Mouse (Mus musculus) kidney, adult 9 months (tissue): ENCODE measurements around the gene Plce1.
A peak's percentile ranks its signal among the peaks of the same experiment; 100 is the strongest.

Source experiments
- DNase-seq: peaks from one replicate; pipeline ENCODE4 v3.0.0; 2022

Gene Plce1

DNA sequence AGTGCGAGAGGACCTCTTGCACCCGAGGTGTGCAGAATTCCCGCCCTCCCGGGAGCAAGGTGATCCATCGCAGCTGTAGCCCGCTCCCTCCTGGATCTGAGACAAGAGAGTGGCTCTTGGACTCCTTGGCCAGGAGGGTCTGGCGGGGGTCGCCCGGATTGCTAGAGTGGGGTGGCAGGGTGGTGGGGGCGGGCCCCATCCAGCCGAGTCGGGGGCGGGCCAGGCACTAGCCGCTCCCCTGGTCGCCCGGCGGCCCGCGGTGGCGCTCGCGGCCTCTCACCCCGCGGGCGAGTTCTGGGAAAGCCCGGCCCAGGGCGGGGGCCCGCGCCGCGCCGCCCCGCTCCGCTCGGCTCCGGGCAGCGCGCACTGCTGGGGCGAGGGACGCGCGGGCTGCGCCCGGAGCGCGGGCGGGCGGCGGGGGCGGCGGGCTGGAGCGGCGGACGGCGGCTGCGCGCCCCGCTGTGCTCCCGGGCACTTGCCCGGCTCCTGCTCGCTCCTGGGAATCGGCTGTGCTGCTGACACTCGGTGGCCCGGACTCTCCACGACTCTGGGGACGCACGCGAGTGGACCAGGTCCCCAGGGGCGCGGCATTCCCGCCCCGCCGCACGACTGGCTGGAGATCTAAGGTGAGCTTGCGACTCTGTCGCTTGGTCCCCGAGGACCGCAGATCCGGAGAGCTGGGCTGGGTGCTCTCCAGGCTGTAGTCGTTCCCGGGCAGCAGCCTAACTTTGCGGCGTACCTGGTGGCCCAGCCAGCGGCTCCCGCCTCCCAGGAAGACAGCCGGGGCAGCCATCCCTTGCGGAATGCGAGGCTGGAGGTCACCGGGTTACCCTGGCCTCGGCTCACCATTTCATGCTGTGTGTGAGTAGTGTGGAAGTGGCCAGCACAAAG lies at the start of gene Plce1:
Gene Plce1, plus strand, starts transcription at position 379 of the 891 bp plus-strand sequence.
- no peak for DNase-seq

DNA sequence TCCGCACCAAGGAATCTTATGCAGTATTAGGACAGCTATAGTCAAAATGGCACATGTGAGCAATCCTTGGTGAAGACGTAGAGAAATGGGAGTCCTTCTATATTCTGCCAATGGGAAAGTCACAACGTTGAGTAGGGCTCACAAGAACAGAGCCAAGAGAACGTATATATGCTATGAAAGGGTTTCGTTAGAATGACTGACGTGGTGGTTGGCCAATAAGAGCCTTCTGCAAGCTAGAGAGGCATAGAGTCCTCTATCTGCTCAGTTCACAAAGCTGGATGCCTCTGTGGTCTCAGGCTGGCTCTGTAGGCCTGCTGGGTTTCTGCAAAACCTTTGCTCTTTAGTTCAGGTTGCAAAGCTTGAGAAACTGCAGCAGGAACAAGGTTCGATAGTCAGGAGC lies 49.6 kb upstream of the Plce1 start:
- no peak for DNase-seq

DNA sequence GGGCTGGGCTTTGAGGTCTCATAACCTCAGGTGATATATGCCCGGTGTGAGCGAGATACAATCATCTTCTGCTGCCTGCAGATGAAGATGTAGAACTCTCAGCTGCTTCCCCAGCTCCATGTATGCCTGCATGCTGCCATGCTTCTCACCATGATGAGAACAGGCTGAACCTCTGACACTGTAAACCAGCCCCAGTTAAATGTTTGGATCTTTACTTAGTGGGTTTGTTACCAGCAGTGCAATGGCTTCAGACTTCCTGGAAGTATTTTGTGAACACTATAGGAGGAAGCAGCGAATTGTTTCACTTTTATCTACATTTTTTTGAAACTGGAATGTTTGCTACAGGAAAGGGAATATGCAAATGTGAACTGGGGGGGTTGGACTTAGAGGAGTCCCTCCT lies 48.9 kb upstream of the Plce1 start:
- no peak for DNase-seq

DNA sequence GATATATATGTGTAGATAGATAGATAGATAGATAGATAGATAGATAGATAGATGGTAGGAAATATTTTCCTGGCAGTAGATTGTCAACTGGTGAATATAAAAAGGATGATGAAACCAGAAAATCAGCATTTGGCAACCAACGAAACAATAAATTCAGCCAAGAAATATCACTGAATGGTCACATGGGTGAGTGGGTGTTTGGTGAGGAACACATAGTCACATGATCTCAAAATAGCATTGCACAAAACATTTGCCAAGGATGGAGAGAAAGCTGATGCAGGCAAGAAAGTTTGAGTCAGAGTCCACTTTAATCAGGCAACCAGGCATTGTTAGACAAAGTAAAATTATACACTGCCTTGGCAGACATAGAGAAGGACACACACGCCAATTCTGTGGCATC lies 47.5 kb upstream of the Plce1 start:
- no peak for DNase-seq

DNA sequence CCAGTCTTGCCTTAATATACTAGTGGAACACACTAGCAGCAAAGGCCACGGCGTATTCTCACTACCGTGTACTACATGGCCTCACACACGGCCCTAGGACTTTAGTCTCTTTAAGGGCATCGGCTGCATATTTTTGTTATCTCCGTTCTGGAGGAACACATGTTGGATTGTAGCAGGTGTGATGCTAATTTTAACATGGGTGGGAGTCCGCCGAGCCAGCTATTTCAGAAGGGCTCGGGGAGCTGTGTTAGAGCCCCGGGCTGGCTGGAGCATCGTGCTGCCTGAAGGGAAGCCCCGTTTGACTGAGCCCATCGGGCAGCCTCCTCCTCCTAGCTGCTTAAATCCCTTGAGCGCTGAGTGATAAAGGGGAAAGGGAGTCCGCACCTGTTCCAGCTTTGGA lies 45.7 kb upstream of the Plce1 start:
- no peak for DNase-seq

DNA sequence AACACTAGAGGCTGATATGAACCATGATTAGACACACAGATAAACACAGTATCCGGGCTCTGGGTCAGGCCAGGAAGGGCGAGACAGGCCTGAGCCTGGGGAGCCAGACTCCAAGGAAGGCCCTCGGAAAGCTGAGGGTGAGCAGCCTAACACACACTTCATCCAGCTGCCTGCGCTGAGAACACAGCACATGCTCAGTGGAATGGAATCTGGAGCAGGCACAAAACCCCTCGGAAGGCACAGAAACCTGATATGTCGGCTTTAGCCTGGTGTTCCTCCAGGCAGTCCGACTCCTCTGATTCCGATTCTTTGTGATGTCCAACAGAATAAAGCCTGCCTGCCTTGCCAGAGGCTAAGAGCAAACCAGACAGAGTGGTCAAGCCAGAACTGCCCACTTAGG lies 39.0 kb upstream of the Plce1 start:
- DNase-seq = no peak

DNA sequence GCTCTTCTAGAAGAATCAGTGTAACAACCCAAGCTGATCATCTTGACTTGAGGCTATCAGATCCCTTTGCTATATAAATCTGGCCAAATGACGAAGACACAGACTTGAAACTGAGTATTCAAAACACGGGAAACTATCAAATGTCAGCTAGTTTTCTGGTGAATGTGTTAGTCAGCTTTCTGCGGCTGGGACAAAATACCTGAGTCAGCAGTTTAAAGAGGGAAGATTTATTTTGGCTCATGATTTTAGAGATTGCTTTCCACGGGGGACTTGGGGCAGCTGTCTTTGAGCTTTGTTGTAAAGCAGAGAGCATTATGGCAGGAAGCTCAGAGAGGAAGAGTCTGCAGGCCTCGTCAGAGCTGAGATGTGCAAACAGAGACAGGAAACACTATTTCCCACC lies 35.2 kb upstream of the Plce1 start:
- DNase-seq = no peak

DNA sequence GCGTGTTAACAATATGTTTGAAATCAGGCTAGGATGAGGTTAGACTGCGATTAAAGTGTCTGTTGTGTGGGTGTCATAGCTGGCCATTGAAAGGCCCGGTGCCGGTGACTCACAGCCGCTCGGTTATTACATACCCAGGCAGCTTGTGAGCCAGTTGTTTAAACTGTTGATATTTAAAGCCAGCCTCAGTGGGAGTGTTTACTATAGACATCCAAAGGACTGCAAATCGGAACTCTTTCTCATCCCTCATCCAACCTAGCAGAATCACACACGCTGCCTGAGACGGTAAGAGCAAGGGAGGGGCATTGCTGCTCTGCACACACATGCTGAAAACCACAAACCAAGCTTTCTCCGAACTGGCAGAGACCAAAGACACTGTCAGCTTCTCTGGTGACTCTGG lies 25.7 kb upstream of the Plce1 start:
- no peak for DNase-seq

DNA sequence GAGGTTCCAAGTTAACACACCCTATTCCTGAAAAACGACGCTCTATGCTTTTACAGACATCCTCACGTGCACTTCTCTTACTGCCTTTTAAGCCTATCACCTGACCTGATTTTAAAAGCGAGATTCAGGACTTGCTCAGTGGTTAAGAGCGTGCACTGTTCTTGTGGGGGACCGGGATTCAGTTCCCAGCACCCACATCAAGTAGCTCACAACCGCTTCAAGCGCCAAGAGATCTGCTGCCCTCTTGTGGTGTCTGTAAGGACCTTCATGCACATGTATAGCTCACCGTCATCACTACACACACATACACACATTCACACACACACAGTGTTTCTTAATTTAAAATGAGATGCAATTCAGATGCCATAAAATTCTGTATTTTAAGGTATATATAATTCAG lies 21.9 kb upstream of the Plce1 start:
- no peak for DNase-seq

DNA sequence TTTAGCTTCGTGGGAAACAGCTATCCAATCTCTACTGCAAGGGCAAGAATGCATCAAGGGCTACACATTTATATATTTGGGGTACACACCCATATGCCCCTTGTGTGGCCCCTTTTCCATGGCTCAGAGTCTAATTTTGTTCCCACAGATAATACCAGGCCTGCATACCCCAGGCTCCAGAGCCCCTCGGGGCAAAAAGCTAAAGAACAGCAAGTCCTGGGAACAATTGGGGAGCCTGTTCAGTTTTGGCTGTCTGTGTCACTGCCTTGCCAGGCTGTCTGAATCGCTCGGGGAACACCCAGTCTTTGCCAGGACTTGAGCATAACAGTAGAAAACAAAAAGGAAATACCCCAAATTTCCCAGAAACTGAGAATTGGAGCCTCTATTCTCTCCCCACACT lies 20.2 kb upstream of the Plce1 start:
- DNase-seq = no peak

DNA sequence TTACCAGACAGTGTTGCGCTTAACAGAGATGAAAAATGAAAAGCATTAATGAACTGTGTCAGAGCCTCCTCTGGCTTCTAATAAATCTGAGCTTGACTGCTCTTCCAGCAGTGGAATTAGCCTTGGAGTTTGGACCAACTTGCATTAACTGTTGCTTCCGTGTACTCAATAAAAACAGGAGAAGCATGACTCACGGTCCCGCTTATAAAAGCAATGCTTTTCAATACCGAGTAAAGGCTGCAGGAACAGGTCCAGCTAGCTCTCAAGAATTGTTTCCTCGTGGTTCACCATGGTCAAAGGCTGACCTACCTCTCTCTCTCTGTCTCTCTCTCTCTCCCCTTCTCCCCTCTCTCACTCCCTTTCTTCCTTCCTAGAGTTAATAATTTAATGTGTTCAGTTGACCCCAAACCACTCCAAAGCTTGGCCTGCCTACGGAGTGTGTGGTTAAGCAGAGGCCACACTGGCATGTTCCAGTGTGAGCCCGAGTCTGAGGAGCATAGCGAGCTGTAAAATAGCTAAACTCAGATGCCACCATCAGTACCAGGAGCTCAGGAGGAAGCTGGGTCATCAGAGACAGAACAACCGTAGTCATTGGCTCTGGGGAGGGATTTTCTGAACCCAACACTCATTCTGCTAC lies 10.5 kb upstream of the Plce1 start:
- peak; percentile 28 for DNase-seq

DNA sequence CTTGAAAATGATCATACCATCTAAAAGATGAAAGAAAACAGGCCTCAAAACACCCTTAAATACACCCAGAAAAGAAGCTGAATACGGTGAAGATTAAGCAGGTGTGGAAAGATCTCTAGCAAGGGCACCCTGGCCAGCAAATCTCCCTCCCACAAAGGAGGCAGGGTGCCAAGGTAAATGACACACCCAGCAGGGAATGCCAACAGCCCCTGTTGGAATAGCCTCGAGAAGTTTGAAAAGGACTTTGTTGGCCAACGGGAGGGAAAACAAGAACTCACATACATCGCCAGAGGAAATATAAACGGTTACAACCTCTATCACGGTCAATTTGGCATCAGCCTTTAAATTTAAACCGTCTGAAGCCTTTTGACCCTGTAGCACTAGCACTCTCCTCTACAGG lies 5.5 kb upstream of the Plce1 start:
- no peak for DNase-seq

DNA sequence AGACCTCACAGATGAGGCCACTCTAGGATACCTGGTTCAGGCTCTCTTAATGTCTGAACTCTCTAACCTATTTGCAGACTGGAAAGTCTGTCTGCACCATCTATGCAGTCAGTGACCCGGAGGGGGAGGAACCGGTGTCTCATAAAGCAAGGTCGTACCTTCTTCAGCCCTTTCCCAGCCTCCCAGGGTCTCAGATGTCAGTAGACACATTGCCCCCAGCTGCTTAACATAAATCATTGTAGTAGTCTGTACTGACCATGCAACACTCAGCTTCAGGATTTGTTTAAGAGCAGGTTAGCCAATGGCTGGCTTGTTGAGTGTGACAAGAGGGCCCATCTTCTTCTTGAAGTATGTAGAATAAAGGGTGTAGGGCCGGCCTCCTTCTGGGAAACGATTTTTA lies 2.6 kb upstream of the Plce1 start:
- DNase-seq = no peak

DNA sequence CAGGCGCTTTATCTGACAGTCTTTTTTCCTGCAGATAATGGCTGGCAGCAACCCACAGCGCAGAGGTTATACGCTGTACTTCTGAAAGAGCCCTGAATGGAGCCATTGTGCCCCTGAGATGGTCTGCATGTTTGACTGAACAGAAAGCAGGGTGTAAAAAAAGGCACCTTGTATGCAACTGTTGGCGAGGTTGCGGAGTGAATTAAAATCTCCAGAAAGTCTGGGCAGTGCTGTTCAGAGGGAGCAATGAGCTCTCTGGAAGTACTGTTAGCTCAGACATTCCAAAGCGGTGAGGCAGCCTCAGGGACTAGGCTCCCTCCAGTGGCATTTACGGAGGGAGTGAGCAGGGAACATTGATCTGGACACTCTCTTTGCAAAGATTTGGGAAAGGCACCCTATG lies 2.0 kb upstream of the Plce1 start:
- DNase-seq = no peak

DNA sequence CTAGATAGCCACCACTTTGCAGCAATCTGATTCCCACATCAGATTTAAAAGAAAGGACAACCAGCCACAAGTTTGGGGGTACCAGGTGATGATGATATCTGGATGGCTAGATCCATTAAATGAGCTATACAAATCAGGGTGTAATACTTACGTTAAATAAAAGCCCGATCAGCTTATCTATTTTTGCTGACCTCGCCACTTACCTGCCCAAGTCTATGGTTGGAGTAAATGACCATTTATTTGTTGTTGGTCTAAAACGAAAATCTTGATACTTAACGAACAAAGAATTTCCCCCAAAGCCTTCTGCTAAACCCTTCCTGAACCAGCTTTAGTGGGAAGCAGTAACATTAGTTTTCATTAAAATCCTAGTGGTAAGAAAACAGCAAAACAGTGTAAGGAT lies 1.4 kb upstream of the Plce1 start:
- DNase-seq = no peak

DNA sequence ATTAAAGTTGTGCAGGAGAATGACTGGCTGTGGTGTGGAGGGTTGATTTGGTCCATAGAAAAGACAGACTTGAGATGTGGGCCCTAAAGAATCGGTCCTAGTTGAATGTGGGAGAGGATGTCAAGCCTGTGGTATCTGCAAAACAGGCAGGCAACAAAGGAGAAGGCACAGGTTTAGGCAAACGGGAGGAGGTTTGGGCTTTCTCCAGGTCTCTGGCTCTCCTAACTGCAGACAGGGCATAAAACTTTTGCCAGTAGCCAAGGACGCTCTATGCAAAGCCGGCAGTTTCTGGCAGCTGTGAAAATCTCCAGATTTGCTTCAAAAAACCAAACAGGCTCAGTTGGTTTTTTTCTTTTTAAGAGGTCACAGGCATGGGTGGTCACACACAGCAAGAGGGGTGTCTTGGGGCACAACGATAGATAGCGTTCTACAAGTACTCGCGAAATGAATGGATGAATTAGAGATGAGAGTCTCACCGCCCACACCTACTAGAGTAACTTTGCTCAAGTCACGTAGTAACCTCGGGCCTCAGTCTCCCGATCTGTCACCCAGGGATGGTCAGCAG lies 671 bp upstream of the Plce1 start:
- no peak for DNase-seq

DNA sequence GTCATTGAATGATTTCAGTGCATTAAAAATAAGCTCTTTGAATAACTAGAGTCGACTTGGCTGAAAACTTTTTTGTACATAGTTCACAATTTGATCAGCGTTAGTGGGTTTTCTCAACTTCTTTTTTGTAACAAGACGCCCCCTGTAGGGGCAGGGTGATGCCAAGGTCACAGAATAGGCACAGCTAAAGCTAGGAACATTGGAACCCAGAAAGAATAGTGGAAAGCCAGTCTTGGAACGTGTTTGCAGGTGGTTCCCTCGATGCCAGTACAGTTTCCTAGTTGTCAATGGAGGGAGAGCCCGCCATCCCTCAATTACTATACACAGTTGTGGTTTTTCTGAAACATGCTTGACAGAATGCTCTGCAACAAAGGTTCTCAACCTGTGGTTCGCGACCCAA lies 997 bp downstream of the Plce1 start:
- no peak for DNase-seq

DNA sequence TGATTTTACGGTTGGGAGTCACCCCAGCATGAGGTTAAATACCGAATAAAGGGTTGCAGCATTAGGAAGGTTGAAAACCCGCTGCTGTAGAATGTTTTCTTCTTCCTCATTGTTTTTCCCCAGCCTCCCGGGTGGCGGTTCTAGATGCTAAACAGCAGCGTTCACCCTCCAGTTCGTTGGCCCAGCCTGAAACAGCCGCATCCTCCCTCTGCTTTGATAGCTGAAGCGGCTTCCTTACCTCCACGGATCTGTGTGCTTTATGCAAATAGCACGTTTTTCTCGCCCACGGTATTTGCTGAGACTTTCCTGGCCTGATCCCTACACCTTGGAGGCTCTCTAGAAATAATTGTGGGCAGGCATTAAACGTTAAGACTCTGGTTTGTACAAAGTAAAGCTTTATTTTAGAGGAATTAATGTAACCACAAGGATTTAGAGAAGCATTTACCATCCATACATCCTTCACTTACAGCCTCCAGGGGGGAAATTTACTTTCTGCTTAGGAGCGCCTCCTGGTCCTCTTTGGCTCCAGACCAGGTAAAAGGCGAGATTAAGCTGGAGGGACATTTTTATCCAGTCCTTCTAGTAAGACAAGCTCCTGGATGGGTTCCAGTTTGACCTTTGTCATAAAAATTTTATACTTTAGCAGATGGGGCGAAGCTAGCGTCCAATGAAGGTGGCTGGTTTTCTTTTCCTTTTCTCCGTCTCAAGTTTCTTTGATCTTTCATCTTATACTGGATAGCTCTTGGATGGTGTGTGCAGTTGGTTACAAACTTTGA lies 1.7 kb downstream of the Plce1 start:
- no peak for DNase-seq

DNA sequence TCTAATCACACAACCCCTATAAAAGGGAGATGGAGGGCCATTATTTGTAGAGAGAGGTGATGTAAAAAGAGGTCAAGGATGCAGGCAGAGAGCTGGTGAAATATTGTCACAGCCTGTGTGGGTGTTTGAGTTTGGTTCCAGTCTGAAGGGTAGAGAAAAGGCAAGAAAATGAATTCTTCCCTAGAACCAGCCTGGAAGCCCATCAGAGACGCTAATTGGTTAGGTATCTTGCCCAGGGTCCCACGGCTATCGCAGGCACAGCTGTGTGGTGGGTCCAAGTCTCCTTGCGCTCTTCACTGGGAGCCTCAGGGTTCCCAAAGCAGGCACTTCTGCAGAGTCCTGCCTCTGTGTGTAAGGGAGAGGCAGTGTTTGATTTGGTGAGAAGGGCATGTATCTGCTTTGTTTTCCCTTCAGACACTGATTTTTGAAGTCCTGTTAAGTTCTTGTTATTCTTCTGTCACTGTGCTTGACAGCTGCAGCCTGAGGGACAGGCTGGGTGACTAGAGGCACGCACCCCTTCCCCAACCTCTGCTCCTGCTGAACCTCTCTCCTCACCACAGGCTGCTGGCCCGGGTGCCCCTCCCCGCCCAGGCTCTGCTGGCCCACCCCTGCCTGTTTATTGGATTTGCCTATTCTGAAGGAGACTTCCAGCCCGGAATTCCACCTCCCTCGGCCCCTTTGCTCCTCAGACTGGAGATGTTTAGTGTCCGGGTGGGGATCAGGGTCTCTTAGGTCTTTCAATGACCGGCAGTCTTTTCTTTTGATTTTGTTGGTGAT lies 5.1 kb downstream of the Plce1 start:
- DNase-seq = no peak

DNA sequence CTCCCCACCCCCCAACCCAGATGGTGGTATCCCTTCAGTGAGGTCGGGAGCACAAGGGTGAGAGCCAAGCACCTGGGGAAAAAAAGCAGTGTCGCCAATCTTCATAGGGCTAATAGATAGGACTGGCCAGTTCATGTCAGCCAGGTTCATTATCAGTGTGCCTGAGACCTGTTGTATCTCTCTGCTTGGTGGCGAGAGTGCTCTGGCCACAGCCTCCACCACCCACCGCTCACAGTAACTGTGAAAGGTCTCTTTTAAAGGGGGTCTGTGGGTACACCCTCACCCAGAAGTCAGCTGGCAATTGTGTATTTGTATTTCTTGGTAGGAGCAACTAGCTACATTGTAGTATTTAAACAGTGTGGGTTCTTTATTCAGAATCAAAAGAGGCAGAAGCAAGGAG lies 6.6 kb downstream of the Plce1 start:
- DNase-seq = no peak

DNA sequence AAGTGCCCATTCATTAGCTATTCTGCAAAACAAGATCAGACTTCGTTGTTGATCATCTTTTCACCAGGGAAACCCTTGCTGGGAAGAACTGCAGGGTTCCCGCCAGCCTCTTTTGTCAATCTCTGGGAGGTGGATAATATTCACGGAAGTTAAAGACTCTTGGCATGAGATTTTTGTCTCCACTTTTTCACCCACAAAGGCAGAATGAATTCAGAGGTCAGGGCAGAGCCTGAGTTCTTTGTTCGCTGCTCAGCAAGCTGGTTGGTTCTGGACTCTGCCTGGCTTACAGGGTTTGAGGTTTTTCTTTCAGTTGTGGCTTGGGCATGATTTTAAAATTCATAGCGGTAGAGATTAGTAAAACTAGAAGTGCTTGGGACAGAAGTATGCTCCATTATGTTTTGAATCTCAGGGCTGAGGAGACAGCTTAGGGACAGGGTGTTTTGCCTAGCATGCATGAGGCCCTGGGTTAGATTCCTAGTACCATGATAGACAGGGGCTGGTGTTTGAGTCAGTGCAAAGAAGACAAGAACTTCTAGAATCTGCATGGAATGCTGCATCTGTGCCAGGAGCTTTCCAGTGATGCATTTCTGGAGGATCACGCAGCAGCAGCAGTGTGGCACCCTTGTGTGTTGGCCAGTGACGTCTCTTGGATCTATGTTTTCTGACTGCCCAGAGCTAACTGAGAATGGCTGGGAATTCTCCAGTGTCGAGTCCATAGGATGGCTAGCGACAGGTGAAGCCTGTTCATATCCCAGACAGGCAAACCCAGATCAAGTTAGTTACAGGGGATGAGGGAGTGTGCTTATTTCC lies 7.4 kb downstream of the Plce1 start:
- DNase-seq = no peak

DNA sequence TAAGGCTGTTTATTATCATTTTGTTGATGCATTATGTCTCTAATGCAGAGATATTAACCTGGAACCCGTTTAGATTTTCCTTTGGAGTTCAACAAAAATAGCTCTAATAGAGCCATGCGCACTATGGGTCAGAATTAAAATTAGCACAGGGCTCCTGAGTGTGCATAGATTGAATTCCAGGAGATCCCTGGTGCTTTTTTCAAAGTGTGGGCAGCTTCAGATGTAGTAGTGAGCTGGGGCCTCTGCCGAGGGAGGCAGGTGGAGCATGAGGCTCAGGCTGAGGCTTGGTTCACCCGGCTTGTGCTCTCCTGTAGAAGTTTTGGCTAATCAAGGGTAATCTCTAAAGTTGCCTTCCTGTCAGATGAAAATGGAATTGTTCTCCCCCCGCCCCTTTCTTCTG lies 17.3 kb downstream of the Plce1 start:
- no peak for DNase-seq
